Mouse (Mus musculus): ENCODE data around the gene Rsph3b.
"Not testable (repeated sequence)": the region's sequence is repeated elsewhere in the genome, so short reads cannot be mapped to it uniquely, and the experiment has no call there.

DNA sequence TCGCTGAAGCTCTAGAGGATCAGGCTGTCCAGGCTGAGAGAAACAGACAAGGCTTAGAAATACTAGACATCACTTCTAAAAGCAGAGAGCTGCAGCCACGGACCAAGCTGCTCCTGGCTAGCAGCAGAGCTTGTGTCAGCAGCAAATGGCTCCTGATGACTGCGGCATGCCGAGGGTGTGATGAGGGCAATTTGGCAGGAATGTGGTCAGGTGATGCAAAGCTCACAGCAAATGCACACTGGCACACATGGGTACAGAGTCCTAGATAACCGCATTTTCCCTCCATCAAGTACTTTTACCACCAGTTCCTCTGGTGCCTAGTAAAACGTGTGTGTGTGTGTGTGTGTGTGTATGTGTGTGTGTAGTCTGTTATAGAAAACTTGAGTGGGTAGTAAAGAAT lies 34.4 kb downstream of the Rsph3b start:
- TF ChIP-seq CTCF (IDR thresholded peaks at IDR 0.05; ENCODE audit: borderline replicate concordance, extremely low read depth, insufficient read depth, insufficient read length); POLR2A (IDR thresholded peaks at IDR 0.05; ENCODE audit: borderline replicate concordance, extremely low read depth, insufficient read depth, insufficient read length, poor library complexity, severe bottlenecking): not testable (repeated sequence)
